Mouse (Mus musculus) bone marrow, adult 2 months (tissue): Measurements from ENCODE around the gene Cacna1b.

ENCODE experiments used
- CTCF ChIP-seq: fragments of 200-500 bp; IDR thresholded peaks from 2 replicates; pipeline ENCODE4 v1.5.1; 2011; ENCODE audit warnings: low read length, control low read depth; ENCODE audit not compliant: control insufficient read depth, insufficient read depth
- POLR2A ChIP-seq: fragments of 200-500 bp; IDR thresholded peaks from 2 replicates; pipeline ENCODE4 v1.6.1; 2011; ENCODE audit warnings: low read depth, mild to moderate bottlenecking, control low read depth, low read length, borderline replicate concordance; ENCODE audit not compliant: control insufficient read depth

- TF ChIP-seq POLR2A (no peak), CTCF (no peak)
Observed at GRCm38 (mm10) chr2:24605096-24605495, 157.9 kb downstream of the Cacna1b start.
